Mouse (Mus musculus) heart, embryonic 10.5 days (tissue): ENCODE results near the gene Tmprss9. TPM values are rescaled to one million over a fixed set of nuclear protein-coding genes. Genes with fewer than 3 reads are reported as not detected.

Source experiments
- DNase-seq: peaks from one replicate; pipeline ENCODE4 v3.0.0-alpha.2; 2017; ENCODE audit warnings: low spot score
- H3K27ac ChIP-seq: fragments of 300-500 bp; sonication (generic); 2 replicates; pipeline ENCODE4 v1.5.1; 2016; ENCODE audit warnings: mild to moderate bottlenecking
- H3K27me3 ChIP-seq: fragments of 300-500 bp; sonication (generic); 2 replicates; pipeline ENCODE4 v1.6.1; 2016; ENCODE audit warnings: mild to moderate bottlenecking; ENCODE audit not compliant: poor library complexity, insufficient read depth, severe bottlenecking
- H3K36me3 ChIP-seq: fragments of 300-500 bp; sonication (generic); 2 replicates; pipeline ENCODE4 v1.6.1; 2016; ENCODE audit warnings: mild to moderate bottlenecking, moderate library complexity
- H3K4me1 ChIP-seq: fragments of 300-500 bp; sonication (generic); 2 replicates; pipeline ENCODE4 v1.6.1; 2016; ENCODE audit warnings: mild to moderate bottlenecking
- H3K4me3 ChIP-seq: fragments of 300-500 bp; sonication (generic); 2 replicates; pipeline ENCODE4 v1.5.1; 2016; ENCODE audit warnings: mild to moderate bottlenecking, moderate library complexity
- H3K9me3 ChIP-seq: fragments of 300-500 bp; sonication (generic); 2 replicates; pipeline ENCODE4 v1.6.1; 2016; ENCODE audit warnings: mild to moderate bottlenecking, moderate library complexity
- WGBS: fragments of 180-500 bp; shearing (Covaris S2); methylation state at CpG from one replicate; pipeline ENCODE4 v1.1.7; 2016; 5-methylcytosine and 5-hydroxymethylcytosine counted together
- microRNA counts: library from miRNA; unstranded; fragments of <30 nt; microRNA quantifications from one replicate; lab custom pipeline; 2017
- microRNA-seq: library from miRNA; unstranded; fragments of <30 nt; microRNA quantifications from one replicate; pipeline ENCODE4, GENCODE M21; 2017
- polyA plus RNA-seq: library from polyadenylated mRNA; unstranded; fragments of >200 nt; fragmentation: Nextera tagmentation; extraction: Ambion mirVana; gene quantifications from 2 replicates; pipeline ENCODE4 v1.2.1, GENCODE M21; 2016

Tmprss9 gene
- polyA plus RNA-seq, 1 experiment from 2014 or later, result not detected

DNA sequence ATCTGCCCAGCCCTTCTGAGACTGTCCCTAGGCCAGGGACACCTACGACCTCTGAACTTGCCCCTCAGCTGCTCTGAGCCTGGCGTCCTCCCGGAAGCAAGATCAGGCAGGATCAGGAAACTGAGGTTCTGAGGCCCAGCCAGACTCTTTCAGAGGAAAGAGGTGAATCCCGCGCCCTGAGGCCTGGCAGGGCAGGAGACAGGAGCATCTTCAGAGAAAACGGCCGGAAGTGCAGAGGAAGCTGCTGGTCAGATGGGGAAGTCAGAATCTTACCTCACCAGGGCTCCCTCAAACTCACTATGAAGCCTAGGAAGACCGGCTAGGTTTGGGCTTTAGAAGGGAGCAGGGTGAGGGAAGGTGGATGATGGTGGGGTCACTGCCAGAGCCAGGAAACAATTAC, 71.3 kb downstream of the Tmprss9 start:
- Histone ChIP-seq H3K4me3 (no peak overlapping the region), H3K9me3 (no peaks in the 10 kb centered on the region), H3K36me3 (no peaks in the 10 kb centered on the region), H3K27ac (peak overlapping the region; percentile 72; the same call in 1 of the 2 replicates), H3K27me3 (peaks cover 7% of the 10 kb centered on the region), H3K4me1 (peaks cover 78% of the 10 kb centered on the region)
- DNase-seq, result no peak
- 44% methylated on average over 8 of the region's 8 CpGs for WGBS

GRCm38 (mm10) chr10:80943701-80944100, 72.1 kb downstream of the Tmprss9 start:
- 69% methylated on average over 9 of the region's 9 CpGs for WGBS
- Histone ChIP-seq H3K36me3 (no peaks in the 10 kb centered on the region), H3K27ac (peak overlapping the region; percentile 72), H3K9me3 (no peaks in the 10 kb centered on the region), H3K4me3 (no peak overlapping the region), H3K27me3 (no peaks in the 10 kb centered on the region), H3K4me1 (peaks cover 77% of the 10 kb centered on the region)
- no peak for DNase-seq

- H3K27ac ChIP-seq, result no peak overlapping the region
- H3K9me3 ChIP-seq, result no peaks in the 10 kb centered on the region
- peaks cover 77% of the 10 kb centered on the region for H3K4me1 ChIP-seq
- H3K36me3 ChIP-seq, result no peaks in the 10 kb centered on the region
- H3K27me3 ChIP-seq, result no peaks in the 10 kb centered on the region
- 88% methylated on average over 5 of the region's 5 CpGs for WGBS
- no peak overlapping the region for H3K4me3 ChIP-seq
- DNase-seq, result no peak
These were observed 72.6 kb downstream of the Tmprss9 start for GRCm38 (mm10) chr10:80944231-80944630.

GRCm38 (mm10) chr10:80946684-80947437, 75.2 kb downstream of the Tmprss9 start:
- H3K27ac ChIP-seq, result peak overlapping the region; percentile 77
- no peaks in the 10 kb centered on the region for H3K36me3 ChIP-seq
- H3K4me1 ChIP-seq, result peaks cover 70% of the 10 kb centered on the region
- no peaks in the 10 kb centered on the region for H3K9me3 ChIP-seq
- H3K4me3 ChIP-seq, result peak overlapping the region; percentile 4; the same call in 1 of the 2 replicates
- no peak for DNase-seq
- H3K27me3 ChIP-seq, result no peaks in the 10 kb centered on the region; the same call in 1 of the 2 replicates
- WGBS, result 64% methylated on average over 14 of the region's 14 CpGs

- Histone ChIP-seq H3K4me3 (no peak overlapping the region), H3K27ac (peak overlapping the region; percentile 77), H3K36me3 (no peaks in the 10 kb centered on the region), H3K4me1 (peaks cover 69% of the 10 kb centered on the region), H3K27me3 (peaks cover 4% of the 10 kb centered on the region; the same call in 1 of the 2 replicates), H3K9me3 (no peaks in the 10 kb centered on the region)
- WGBS, result 23% methylated on average over 2 of the region's 2 CpGs
- peak; percentile 78 for DNase-seq
These were observed 76.2 kb downstream of the Tmprss9 start for GRCm38 (mm10) chr10:80947802-80948201.

GRCm38 (mm10) chr10:80948570-80948969, 76.9 kb downstream of the Tmprss9 start:
- DNase-seq, result no peak
- WGBS, result 31% methylated on average over 6 of the region's 6 CpGs
- peaks cover 64% of the 10 kb centered on the region for H3K4me1 ChIP-seq
- peaks cover 8% of the 10 kb centered on the region; the same call in 1 of the 2 replicates for H3K27me3 ChIP-seq
- H3K27ac ChIP-seq, result peak overlapping the region; percentile 77
- H3K36me3 ChIP-seq, result no peaks in the 10 kb centered on the region
- H3K9me3 ChIP-seq, result no peaks in the 10 kb centered on the region
- no peak overlapping the region for H3K4me3 ChIP-seq

DNA sequence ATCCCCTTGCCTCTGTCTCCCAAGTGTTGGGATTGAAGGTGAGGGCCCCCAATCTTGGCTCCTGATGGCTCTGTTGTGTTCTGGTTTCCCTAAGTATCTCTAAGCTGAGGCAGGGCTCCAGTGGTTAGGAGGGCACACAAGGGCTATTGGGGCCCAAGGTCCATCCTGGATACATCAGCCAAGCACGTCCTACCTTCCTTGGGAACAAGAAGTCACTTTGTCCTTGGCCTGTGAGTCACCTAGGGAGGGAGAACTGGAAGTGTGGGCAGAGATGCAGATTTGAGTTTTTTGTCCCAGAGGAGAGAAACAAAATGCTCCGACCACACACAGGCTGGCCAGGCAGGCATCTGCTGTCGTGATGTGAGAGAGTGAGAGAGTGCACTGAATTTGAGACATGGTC, 77.4 kb downstream of the Tmprss9 start:
- Histone ChIP-seq H3K4me1 (peaks cover 59% of the 10 kb centered on the region), H3K36me3 (no peaks in the 10 kb centered on the region), H3K9me3 (no peaks in the 10 kb centered on the region), H3K4me3 (no peak overlapping the region), H3K27me3 (peaks cover 8% of the 10 kb centered on the region; the same call in 1 of the 2 replicates), H3K27ac (peak overlapping the region; percentile 77)
- WGBS, result 72% methylated on average over 3 of the region's 3 CpGs
- no peak for DNase-seq

MicroRNAs within 50 kb of the gene (microRNA counts, 519-probe panel; counts per million panel counts)
- not detected for microRNA mmu-miR-1982 (lab: Ali Mortazavi, UCI)

Small RNAs within 50 kb of the gene (microRNA-seq; reads per million reads assigned to microRNA genes)
- gene Mir1982, result 3.0 reads per million, percentile 5 among the genes with 10 or more reads in this experiment

Other genes starting within 250 kb of the Tmprss9 start
- gene Csnk1g2, start 249.0 kb upstream of the Tmprss9 start, polyA plus RNA-seq, result 110 and 150 TPM in 2 replicates
- gene Btbd2, start 214.8 kb upstream of the Tmprss9 start, polyA plus RNA-seq, result 59.0 and 69.9 TPM in 2 replicates
- gene Mknk2, start 193.7 kb upstream of the Tmprss9 start, polyA plus RNA-seq, result 90.8 and 92.0 TPM in 2 replicates
- gene Mob3a, start 169.9 kb upstream of the Tmprss9 start, polyA plus RNA-seq, result 54.8 and 56.8 TPM in 2 replicates
- gene Izumo4, start 169.7 kb upstream of the Tmprss9 start, polyA plus RNA-seq, result 12.8 and 14.4 TPM in 2 replicates
- 53.1 and 60.4 TPM in 2 replicates for gene Ap3d1, start 129.6 kb upstream of the Tmprss9 start, polyA plus RNA-seq
- gene Dot1l, start 116.6 kb upstream of the Tmprss9 start, polyA plus RNA-seq, result 25.6 and 26.1 TPM in 2 replicates
- gene Sf3a2, start 73.7 kb upstream of the Tmprss9 start, polyA plus RNA-seq, result 70.6 and 84.1 TPM in 2 replicates
- gene Plekhj1, start 73.2 kb upstream of the Tmprss9 start, polyA plus RNA-seq, result 116 and 151 TPM in 2 replicates
- gene Amh, start 66.6 kb upstream of the Tmprss9 start, polyA plus RNA-seq, result not detected in 2 replicates
- 7.9 and 8.8 TPM in 2 replicates for gene Jsrp1, start 58.4 kb upstream of the Tmprss9 start, polyA plus RNA-seq
- 2,064 and 2,176 TPM in 2 replicates for gene Oaz1, start 45.2 kb upstream of the Tmprss9 start, polyA plus RNA-seq
- gene Lingo3, start 27.8 kb upstream of the Tmprss9 start, polyA plus RNA-seq, result 0.14 and 0.43 TPM in 2 replicates
- 200 and 266 TPM in 2 replicates for gene Lsm7, start 16.6 kb upstream of the Tmprss9 start, polyA plus RNA-seq
- 32.1 and 34.6 TPM in 2 replicates for gene Sppl2b, start 16.6 kb upstream of the Tmprss9 start, polyA plus RNA-seq
- gene Timm13, start 29.1 kb downstream of the Tmprss9 start, polyA plus RNA-seq, result 348 and 363 TPM in 2 replicates
- 39.7 and 47.3 TPM in 2 replicates for gene Lmnb2, start 46.4 kb downstream of the Tmprss9 start, polyA plus RNA-seq
- gene Gadd45b, start 58.2 kb downstream of the Tmprss9 start, polyA plus RNA-seq, result 17.1 and 20.1 TPM in 2 replicates
- gene Gng7, start 143.1 kb downstream of the Tmprss9 start, polyA plus RNA-seq, result 1.5 and 2.1 TPM in 2 replicates
- 0.08 and 0.11 TPM in 2 replicates for gene Diras1, start 153.8 kb downstream of the Tmprss9 start, polyA plus RNA-seq
- gene Slc39a3, start 165.6 kb downstream of the Tmprss9 start, polyA plus RNA-seq, result 8.9 and 10.7 TPM in 2 replicates
- gene Sgta, start 188.3 kb downstream of the Tmprss9 start, polyA plus RNA-seq, result 197 and 226 TPM in 2 replicates
- 58.0 and 73.9 TPM in 2 replicates for gene Thop1, start 198.2 kb downstream of the Tmprss9 start, polyA plus RNA-seq
- gene Creb3l3, start 227.0 kb downstream of the Tmprss9 start, polyA plus RNA-seq, result 0.43 and 2.4 TPM in 2 replicates
- 173 and 196 TPM in 2 replicates for gene Map2k2, start 234.1 kb downstream of the Tmprss9 start, polyA plus RNA-seq